Mouse (Mus musculus) adrenal gland, postnatal 36 days (tissue): ENCODE measurements at regions not wholly inside any gene's neighbourhood (a gene's known extent, or its start where the extent isn't known, plus 50 kb on each side); places are given as distances from the start of the nearest gene placed in this dataset.
"Not testable (repeated sequence)": the region's sequence is repeated elsewhere in the genome, so short reads cannot be mapped to it uniquely, and the experiment has no call there.

Source experiments
- DNase-seq, 2 experiments: peaks; one replicate each; pipeline ENCODE4 v3.0.0; 2021; ENCODE audit warnings: mixed read lengths in 1 of 2

- DNase-seq = no peak
These were observed 109.7 kb upstream of the Dlg1 start for GRCm38 (mm10) chr16:31553361-31554146.

DNA sequence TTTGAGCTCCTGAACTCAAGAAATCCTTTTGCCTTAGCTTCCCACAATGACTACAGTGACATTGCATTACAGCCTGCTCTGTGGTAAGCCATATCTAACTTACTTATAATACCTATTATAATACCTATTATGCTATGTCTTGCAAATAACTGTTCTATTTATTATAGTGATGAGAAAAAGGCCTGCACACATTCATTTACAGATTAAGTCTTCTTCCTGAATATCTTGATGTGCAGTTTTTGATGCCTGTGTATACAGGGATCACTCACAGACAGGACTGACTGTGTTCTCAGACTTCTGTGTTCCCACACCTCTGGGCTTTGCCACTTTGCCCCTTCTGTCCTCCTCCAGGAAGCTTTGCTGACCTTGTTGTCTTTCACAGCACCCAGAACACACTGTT is 102.8 kb upstream of the Dlg1 start:
- DNase-seq = no peak

DNA sequence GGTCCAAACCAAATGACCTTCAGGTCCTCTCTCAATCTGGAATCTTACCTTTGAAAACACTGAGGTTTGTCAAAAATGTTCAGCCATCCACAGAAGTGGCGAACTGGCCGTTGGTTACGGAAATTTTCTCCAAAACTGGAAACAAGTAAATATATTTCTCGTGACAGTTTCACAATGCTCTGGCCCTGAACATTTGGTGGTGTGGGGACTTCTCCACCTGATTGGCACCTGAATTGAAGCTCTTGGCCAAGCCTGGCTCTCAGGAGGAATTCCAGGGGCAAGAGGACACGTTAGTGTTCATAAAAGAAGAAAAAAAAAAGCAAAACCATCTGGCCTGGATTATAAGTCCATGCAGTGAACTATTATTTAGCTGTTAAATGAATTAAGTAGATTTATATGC is 98.3 kb upstream of the Dlg1 start:
- peak in 1 of 2 experiments; percentile 26 for DNase-seq

GRCm38 (mm10) chr16:31568316-31568715 is 94.9 kb upstream of the Dlg1 start:
- peak in 1 of 2 experiments; percentile 27 for DNase-seq

GRCm38 (mm10) chr16:31569871-31570270 is 93.4 kb upstream of the Dlg1 start:
- DNase-seq = no peak

GRCm38 (mm10) chr16:31570311-31571139 is 92.7 kb upstream of the Dlg1 start:
- DNase-seq = peak; percentile 77 to 84

DNA sequence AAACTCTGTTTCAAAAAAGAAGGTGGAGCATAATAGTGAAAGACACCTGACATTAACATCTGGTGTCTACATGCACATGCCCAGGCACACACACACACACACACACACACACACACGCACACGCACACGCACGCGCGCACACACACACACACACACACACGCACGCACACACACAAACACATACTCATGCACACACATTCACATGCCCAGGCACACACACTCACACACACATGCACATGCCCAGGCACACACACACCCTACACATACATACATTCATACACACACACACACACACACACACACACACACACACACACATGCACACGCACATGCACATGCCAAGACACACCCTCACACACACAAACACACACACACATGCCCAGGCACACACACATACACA is 89.4 kb upstream of the Dlg1 start:
- DNase-seq = not testable (repeated sequence)

GRCm38 (mm10) chr16:31575646-31576045 is 87.6 kb upstream of the Dlg1 start:
- DNase-seq = not testable (repeated sequence)

GRCm38 (mm10) chr16:31576422-31576821 is 86.8 kb upstream of the Dlg1 start:
- no peak for DNase-seq

GRCm38 (mm10) chr16:31577347-31577746 is 85.9 kb upstream of the Dlg1 start:
- no peak for DNase-seq

- no peak for DNase-seq
These were observed 83.9 kb upstream of the Dlg1 start for GRCm38 (mm10) chr16:31579318-31579717.

- DNase-seq = no peak
These were observed 82.5 kb upstream of the Dlg1 start for GRCm38 (mm10) chr16:31580779-31581178.

- no peak for DNase-seq
These were observed 80.4 kb upstream of the Dlg1 start for GRCm38 (mm10) chr16:31582885-31583284.

DNA sequence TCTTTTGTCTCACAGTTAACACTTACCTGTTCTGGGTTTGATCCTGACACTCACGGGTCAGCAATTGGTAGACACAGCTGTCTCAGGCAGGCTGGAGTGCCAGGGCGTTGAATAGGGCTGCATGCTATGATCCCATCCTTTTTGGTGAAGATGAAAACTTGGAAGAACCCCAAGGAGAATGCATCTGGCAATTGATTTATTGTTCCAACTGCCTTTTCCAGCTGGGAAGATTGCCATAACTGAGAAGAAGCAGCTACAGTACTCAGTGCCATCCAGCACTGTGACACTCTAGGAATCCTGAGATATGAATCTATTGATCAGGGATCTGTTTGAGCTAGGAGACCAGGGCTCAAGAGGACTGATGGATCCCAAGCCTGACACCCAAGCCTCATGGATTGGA is 79.6 kb upstream of the Dlg1 start:
- peak in 1 of 2 experiments; percentile 16 for DNase-seq

DNA sequence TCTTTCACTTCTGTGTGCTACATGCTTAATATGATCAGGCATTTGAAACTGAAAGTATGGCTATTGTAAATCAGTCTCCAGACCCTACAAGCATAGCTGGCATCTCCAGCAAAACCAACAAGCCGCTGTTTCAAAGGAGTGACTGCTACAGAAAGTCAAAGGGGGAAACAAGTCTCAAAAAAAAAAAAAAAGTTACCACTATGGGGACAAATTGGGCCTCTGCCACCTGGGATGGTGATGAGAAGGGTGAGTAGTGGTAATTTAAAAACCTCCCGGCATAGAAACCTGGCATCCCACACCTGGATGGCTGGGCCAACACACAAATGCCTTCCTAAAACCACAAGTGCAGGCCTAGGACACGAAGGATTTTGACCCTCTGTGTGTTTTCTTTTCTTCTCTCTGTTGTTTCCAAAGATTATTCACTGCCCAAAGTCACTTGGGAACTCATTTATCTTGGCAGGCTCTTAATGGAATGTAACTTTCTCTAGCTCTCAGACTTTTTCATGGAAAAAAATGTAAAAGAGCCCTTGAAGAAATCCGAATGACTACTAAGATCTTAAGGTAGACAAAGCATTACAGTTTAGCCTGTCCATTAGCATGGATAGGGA is 78.9 kb upstream of the Dlg1 start:
- no peak for DNase-seq

DNA sequence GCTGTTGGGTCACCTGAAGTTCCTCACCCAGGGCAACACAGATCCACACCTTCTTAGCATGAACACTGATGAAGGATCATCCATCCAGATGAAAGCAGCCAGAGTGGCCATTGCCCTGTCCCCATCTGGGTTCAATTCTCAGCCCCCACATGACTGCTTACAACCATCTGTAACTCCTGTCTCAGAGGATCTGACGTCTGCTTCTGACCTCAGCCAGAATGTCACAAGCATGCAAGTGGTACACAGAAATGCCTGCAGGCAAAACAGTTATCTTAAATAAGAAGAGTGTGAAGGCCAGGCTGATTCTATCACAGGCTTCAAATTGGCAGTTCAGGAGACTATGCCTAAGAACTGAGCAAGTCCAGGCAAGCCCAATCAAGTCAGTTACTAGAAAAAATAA is 76.2 kb upstream of the Dlg1 start:
- no peak for DNase-seq

- peak in 1 of 2 experiments; percentile 15 for DNase-seq
These were observed 73.7 kb upstream of the Dlg1 start for GRCm38 (mm10) chr16:31589576-31589975.

- DNase-seq = no peak
These were observed 71.7 kb upstream of the Dlg1 start for GRCm38 (mm10) chr16:31591565-31591964.

- peak; percentile 40 to 61 for DNase-seq
These were observed 71.0 kb upstream of the Dlg1 start for GRCm38 (mm10) chr16:31592014-31592871.

DNA sequence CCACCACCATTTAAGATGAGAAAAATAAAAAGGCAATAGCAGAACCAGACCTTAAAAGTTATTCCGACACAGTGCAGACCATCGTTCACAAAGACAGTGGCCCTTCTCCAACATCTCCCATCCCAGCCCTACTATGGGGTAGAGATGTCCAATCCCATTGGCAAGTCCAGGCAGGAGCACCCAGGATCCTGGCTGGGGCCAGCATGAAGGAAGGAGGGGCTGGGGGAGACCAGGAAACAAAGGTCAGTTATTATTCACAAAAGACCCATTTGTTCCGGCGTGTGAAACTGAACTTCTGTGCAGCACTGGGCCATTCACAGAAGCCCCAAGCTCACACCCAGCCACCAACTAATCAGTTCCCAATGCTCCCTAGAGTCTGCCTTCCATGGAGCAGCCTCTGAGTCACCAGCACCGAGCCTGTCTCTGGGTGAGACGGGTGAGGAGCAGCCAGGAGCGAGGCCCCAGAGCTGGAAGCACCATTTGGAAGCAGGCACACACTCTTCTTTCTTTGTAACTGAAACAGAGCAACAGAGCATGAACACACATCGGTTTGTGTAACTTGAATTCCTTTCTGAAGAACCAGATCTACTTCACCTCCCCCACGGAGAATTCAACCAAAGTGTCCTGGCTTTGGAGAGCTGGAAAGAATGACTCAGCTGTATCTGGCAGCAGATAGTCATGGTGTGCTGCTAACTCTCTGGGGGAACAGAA is 70.1 kb upstream of the Dlg1 start:
- peak; percentile 72 to 76 for DNase-seq

DNA sequence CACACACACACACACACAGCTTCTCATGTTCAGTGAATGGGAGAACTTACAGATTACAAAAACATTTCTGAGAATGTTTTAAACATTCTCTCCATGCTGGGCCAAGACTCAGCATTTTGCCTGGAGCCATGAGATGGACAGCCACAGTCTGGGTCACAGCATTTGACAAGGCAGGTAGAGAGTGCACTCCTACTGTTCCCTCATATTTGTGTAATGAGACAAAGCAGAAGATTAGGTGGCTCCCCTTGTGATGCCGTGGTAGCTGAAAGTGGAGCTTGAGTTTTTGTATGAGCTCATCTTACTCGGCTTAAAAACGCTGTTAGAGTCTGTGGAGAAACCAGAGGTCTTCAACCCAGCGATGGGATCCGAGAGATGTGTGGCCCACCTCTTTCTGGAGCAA is 65.3 kb upstream of the Dlg1 start:
- no peak for DNase-seq
